Mouse (Mus musculus): ENCODE data around the gene Epyc. TPM values are rescaled to one million over a fixed set of nuclear protein-coding genes. Genes with fewer than 3 reads are reported as not detected.
"Not testable (repeated sequence)": the region's sequence is repeated elsewhere in the genome, so short reads cannot be mapped to it uniquely, and the experiment has no call there.

Gene Epyc
- polyA plus RNA-seq, 1 experiment from 2014 or later: 1.2 TPM

GRCm38 (mm10) chr10:97717233-97717632 is 73.4 kb downstream of the Epyc start:
- Histone ChIP-seq H3K9ac (no peak overlapping the region), H3K9me3 (no peaks in the 10 kb centered on the region), H3K4me1 (no peaks in the 10 kb centered on the region), H3K36me3 (no peaks in the 10 kb centered on the region), H3K4me2 (replicated peaks) (no peak overlapping the region), H3K27me3 (replicated peaks) (no peaks in the 10 kb centered on the region), H3K27ac (no peak overlapping the region), H3K4me3 (no peak overlapping the region)
- 80% methylated on average over 1 of the region's 1 CpGs for WGBS
- no peak for ATAC-seq (ENCODE audit: low FRiP score, low read depth)

DNA sequence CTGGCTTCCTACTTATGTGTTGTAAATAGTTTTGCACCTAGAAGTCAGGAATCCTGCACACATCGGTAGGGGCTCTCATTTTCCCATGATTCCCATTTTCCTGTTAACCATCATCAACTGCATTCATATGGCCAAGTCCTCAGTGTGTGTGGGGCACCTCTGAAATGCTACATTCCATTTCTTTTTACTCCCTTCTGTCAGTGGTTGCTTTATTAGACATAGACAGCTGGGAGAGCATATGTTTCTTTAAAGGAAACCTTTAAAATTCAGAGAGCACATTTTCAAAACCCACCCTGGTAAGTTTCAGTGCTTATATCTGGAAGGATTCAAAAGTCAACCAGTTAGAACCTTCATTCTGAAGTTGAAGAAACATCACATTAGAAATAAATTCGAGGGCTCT is 74.2 kb downstream of the Epyc start:
- Histone ChIP-seq H3K27me3 (replicated peaks) (no peaks in the 10 kb centered on the region), H3K4me3 (no peak overlapping the region), H3K36me3 (no peaks in the 10 kb centered on the region), H3K9ac (no peak overlapping the region), H3K4me1 (no peaks in the 10 kb centered on the region), H3K27ac (no peak overlapping the region), H3K4me2 (replicated peaks) (no peak overlapping the region), H3K9me3 (no peaks in the 10 kb centered on the region)
- 82% methylated on average over 2 of the region's 2 CpGs for WGBS
- ATAC-seq (ENCODE audit: low FRiP score, low read depth): no peak

DNA sequence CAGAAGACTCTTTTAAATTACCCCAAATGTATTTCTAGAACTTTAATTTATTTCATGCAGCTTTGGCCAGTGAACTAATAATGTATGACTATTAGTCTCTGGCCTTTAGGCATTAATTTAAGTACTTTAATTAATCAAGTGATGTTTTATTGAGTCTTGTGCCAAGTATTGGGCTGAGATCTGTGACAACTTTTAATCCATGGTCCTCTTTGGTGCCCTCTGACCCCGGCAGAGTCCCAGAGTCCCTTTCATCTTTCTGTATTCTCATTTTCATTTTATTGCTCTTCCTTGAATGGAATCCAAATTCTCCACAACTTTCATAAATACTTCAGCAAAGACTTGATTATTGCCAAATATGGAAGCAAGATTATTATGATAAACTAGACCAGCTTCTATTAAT is 76.8 kb downstream of the Epyc start:
- H3K27ac ChIP-seq: no peak overlapping the region
- WGBS: 97% methylated on average over 1 of the region's 1 CpGs
- H3K9ac ChIP-seq: no peak overlapping the region

DNA sequence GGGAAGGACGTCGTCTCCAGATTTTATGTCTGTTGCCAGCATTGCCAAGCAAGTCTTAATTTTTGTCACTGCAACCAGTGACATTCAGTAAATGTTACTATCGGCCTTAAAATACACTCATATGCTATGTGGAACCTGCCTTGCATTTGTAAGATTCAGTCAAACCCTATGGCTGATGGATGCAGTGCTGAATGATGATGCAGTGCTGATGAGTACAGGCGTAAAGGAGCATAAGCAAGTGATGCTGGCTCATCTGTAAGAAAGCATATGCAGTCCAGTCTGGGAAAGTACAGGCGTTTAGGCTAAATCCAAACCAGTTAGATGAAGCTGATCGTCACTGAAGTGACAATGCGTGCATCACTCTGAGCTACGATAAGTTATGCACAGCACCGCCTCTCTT is 78.8 kb downstream of the Epyc start:
- ATAC-seq (ENCODE audit: low FRiP score, low read depth): no peak
- Histone ChIP-seq H3K36me3 (no peaks in the 10 kb centered on the region), H3K27me3 (replicated peaks) (no peaks in the 10 kb centered on the region), H3K4me1 (no peaks in the 10 kb centered on the region), H3K9ac (no peak overlapping the region), H3K4me2 (replicated peaks) (no peak overlapping the region), H3K9me3 (no peaks in the 10 kb centered on the region), H3K4me3 (no peak overlapping the region), H3K27ac (no peak overlapping the region)
- WGBS: 94% methylated on average over 9 of the region's 9 CpGs

More for the DNA sequence above, 76.8 kb downstream of the Epyc start:
- ATAC-seq (ENCODE audit: low FRiP score, low read depth): no peak
- H3K4me1 ChIP-seq: no peaks in the 10 kb centered on the region
- no peak overlapping the region for H3K4me3 ChIP-seq
- H3K36me3 ChIP-seq: no peaks in the 10 kb centered on the region
- H3K9me3 ChIP-seq: no peaks in the 10 kb centered on the region
- no peak overlapping the region for H3K4me2 ChIP-seq (replicated peaks)
- no peaks in the 10 kb centered on the region for H3K27me3 ChIP-seq (replicated peaks)

GRCm38 (mm10) chr10:97725929-97726328 is 82.1 kb downstream of the Epyc start:
- no peak overlapping the region for H3K27ac ChIP-seq
- no peak overlapping the region for H3K4me3 ChIP-seq
- WGBS: 57% methylated on average over 1 of the region's 1 CpGs
- H3K36me3 ChIP-seq: no peaks in the 10 kb centered on the region
- H3K4me2 ChIP-seq (replicated peaks): no peak overlapping the region
- H3K9me3 ChIP-seq: no peaks in the 10 kb centered on the region
- H3K27me3 ChIP-seq (replicated peaks): no peaks in the 10 kb centered on the region
- no peak for ATAC-seq (ENCODE audit: low FRiP score, low read depth)
- H3K4me1 ChIP-seq: no peaks in the 10 kb centered on the region
- H3K9ac ChIP-seq: no peak overlapping the region

DNA sequence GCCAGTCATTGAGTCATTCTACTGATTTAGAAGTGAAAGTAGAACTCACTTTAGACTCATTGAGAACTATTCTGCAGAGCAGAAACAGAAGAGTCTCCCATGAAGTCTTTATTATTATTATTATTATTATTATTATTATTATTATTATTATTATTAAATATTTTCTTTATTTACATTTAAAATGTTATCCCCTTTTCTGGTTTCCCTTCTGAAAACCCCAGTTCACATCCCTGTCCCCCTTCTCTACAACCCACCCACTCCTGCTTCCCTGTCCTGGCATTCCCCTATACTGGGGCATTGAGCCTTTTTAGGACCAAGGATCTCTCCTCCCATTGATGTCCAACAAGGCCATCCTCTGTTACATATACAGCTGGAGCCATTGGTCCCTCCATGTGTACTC is 82.8 kb downstream of the Epyc start, which contains the start of gene C030005K15Rik:
TSS of gene C030005K15Rik (minus strand) at position 101 of the 400 bp plus-strand sequence.
- H3K9me3 ChIP-seq; ATAC-seq (ENCODE audit: low FRiP score, low read depth); H3K9ac ChIP-seq; H3K27ac ChIP-seq; H3K4me1 ChIP-seq; H3K4me3 ChIP-seq; H3K27me3 ChIP-seq (replicated peaks); H3K4me2 ChIP-seq (replicated peaks); H3K36me3 ChIP-seq: not testable (repeated sequence)

Other genes with a start within 250 kb of the Epyc start
- gene Dcn, start 164.5 kb upstream of the Epyc start, polyA plus RNA-seq (2016; fragmentation: Nextera tagmentation; extraction: Ambion mirVana): 76.9 and 78.9 TPM in 2 replicates
- 63.9 and 64.1 TPM in 2 replicates for gene Lum, start 78.9 kb upstream of the Epyc start, polyA plus RNA-seq (2016; fragmentation: Nextera tagmentation; extraction: Ambion mirVana)
- 0.10 and 0.11 TPM in 2 replicates for gene Kera, start 37.2 kb upstream of the Epyc start, polyA plus RNA-seq (2016; fragmentation: Nextera tagmentation; extraction: Ambion mirVana)
- gene Ccer1, start 49.0 kb downstream of the Epyc start, polyA plus RNA-seq (2016; fragmentation: Nextera tagmentation; extraction: Ambion mirVana): not detected in 2 replicates
- not detected in 2 replicates for gene C030005K15Rik, start 82.7 kb downstream of the Epyc start, polyA plus RNA-seq (2016; fragmentation: Nextera tagmentation; extraction: Ambion mirVana)

All from neural tube, embryonic 12.5 days (tissue).